Mouse (Mus musculus) heart, embryonic 11.5 days (tissue): ENCODE results near the gene Ndst4. TPM values are rescaled to one million over a fixed set of nuclear protein-coding genes. Genes with fewer than 3 reads are reported as not detected.

Source experiments
- ATAC-seq: fragments of 200-750 bp; cut with Nextera tagmentation; replicated peaks from 2 replicates; pipeline ENCODE4 v1.8.0; 2017; ENCODE audit warnings: moderate library complexity; ENCODE audit not compliant: insufficient number of reproducible peaks, low FRiP score, low TSS enrichment
- H3K27ac ChIP-seq: fragments of 300-500 bp; sonication (generic); 2 replicates; pipeline ENCODE4 v1.5.1; 2014; ENCODE audit warnings: mild to moderate bottlenecking, low read depth, low read length
- H3K27me3 ChIP-seq: fragments of 300-500 bp; sonication (generic); 2 replicates; pipeline ENCODE4 v1.6.1; 2014; ENCODE audit warnings: mild to moderate bottlenecking, low read length, mixed read lengths; ENCODE audit not compliant: control insufficient read depth, insufficient read depth
- H3K36me3 ChIP-seq: fragments of 300-500 bp; sonication (generic); 2 replicates; pipeline ENCODE4 v1.6.1; 2014; ENCODE audit warnings: mild to moderate bottlenecking, low read length, moderate library complexity, mixed read lengths; ENCODE audit not compliant: control insufficient read depth, insufficient read depth
- H3K4me1 ChIP-seq: fragments of 300-500 bp; sonication (generic); 2 replicates; pipeline ENCODE4 v1.6.1; 2014; ENCODE audit warnings: low read length; ENCODE audit not compliant: control insufficient read depth, insufficient read depth
- H3K4me2 ChIP-seq: fragments of 300-500 bp; sonication (generic); 2 replicates; pipeline ENCODE4 v1.6.1; 2014; ENCODE audit warnings: mild to moderate bottlenecking, moderate library complexity
- H3K4me3 ChIP-seq: fragments of 300-500 bp; sonication (generic); 2 replicates; pipeline ENCODE4 v1.5.1; 2014; ENCODE audit warnings: low read depth, low read length
- H3K9ac ChIP-seq: fragments of 300-500 bp; sonication (generic); 2 replicates; pipeline ENCODE4 v1.6.1; 2014; ENCODE audit warnings: mild to moderate bottlenecking, low read depth, low read length, moderate library complexity
- H3K9me3 ChIP-seq: fragments of 300-500 bp; sonication (generic); replicated peaks from 2 replicates; pipeline ENCODE4 v1.6.1; 2016; ENCODE audit warnings: low read length; ENCODE audit not compliant: control insufficient read depth
- WGBS: fragments of 180-500 bp; shearing (Covaris S2); extraction: QIAGEN DNeasy Blood & Tissue Kit; methylation state at CpG from one replicate; pipeline ENCODE4 v1.1.7; 2014; ENCODE audit not compliant: insufficient replicate concordance; 5-methylcytosine and 5-hydroxymethylcytosine counted together
- polyA plus RNA-seq: library from polyadenylated mRNA; unstranded; fragments of >200 nt; fragmentation: Nextera tagmentation; extraction: Ambion mirVana; gene quantifications from 2 replicates; pipeline ENCODE4 v1.2.1, GENCODE M21; 2014

Ndst4 gene
- polyA plus RNA-seq, 1 experiment from 2014 or later, result 0.93 TPM

DNA sequence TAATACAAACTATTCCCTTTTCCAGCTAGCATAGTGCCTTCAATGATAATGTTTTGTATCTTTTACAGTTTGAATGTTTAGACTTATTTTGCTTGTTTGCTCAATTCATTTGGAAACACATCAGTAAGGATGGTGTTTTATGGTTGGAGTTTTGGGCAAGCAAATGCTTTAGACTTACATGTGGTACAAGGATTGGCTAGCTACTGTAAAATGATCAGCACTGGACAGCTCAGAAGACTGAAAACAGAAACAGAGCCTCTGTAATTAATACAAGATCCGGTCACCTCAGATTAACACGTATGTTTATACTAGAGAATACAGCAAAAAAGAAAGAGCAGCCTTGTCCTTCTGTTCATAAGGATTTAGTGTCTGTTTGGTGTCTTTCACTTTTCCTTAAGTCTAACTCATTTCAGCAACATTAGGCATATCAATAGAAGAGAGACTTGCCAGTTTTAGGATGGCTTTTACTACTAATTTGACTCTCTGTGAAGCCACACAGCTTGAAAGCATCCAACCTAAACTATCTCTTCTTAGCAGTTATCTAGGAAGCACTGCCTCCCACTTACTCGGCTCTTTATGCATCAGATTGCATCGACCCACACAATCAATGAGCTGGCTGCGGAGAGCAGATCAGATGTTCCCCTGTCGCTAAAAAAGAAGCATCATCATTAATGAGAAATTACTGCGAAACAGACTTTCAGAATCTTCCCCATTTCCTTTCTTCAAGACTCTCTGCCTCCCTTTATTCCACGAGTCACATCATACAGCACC is 279.8 kb downstream of the Ndst4 start:
- Histone ChIP-seq H3K4me1 (no peaks in the 10 kb centered on the region), H3K9me3 (no peaks in the 10 kb centered on the region), H3K9ac (no peak overlapping the region), H3K27ac (no peak overlapping the region), H3K4me3 (no peak overlapping the region), H3K27me3 (no peaks in the 10 kb centered on the region), H3K36me3 (no peaks in the 10 kb centered on the region), H3K4me2 (no peak overlapping the region)
- WGBS, result 63% methylated on average over 8 of the region's 8 CpGs
- ATAC-seq, result no peak

DNA sequence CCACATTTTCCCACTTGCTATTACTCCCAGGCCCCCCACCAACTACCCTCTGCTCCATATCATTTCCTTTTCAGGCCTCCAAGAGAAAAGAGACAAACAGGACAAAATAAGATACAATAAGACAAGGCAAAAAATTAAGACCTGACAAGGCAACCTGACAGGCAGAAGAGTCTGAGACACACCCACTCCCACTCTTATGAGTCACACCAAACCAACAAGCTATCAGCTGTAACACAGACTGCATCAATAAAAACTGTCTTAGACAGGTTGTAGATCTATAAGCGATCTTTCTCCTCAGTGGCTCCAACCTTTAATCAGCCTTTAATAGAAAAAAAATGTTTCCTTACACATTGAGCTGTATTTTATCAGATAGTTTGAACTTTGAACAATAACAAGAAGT is 280.7 kb downstream of the Ndst4 start:
- Histone ChIP-seq H3K4me1 (no peaks in the 10 kb centered on the region), H3K27me3 (no peaks in the 10 kb centered on the region), H3K4me3 (no peak overlapping the region), H3K36me3 (no peaks in the 10 kb centered on the region), H3K9me3 (no peaks in the 10 kb centered on the region), H3K4me2 (no peak overlapping the region), H3K27ac (no peak overlapping the region), H3K9ac (no peak overlapping the region)
- ATAC-seq, result no peak
- WGBS, result 72% methylated on average over 1 of the region's 1 CpGs

DNA sequence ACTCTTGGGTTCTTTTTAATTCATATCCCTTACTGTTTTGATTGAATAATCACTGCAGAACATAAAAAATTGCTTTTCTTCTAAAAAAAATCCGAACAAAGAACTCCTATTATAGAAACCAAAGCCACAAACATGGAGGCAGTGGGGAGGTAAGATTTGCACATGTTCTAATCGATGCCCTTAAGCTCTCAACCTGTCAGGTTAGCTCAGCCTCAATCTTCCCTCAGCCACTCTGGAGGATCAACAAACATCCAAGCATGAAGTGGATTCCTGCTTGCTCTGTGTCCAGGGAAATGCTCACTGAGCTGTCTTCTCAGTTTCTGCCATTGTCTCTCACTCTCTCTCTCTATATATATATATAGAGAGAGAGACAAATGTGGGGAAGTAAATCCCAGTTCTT is 283.7 kb downstream of the Ndst4 start:
- no peak for ATAC-seq
- Histone ChIP-seq H3K9ac (no peak overlapping the region), H3K27ac (no peak overlapping the region), H3K4me1 (no peaks in the 10 kb centered on the region), H3K36me3 (no peaks in the 10 kb centered on the region), H3K27me3 (no peaks in the 10 kb centered on the region), H3K4me3 (no peak overlapping the region), H3K9me3 (no peaks in the 10 kb centered on the region), H3K4me2 (no peak overlapping the region)
- 67% methylated on average over 2 of the region's 2 CpGs for WGBS

DNA sequence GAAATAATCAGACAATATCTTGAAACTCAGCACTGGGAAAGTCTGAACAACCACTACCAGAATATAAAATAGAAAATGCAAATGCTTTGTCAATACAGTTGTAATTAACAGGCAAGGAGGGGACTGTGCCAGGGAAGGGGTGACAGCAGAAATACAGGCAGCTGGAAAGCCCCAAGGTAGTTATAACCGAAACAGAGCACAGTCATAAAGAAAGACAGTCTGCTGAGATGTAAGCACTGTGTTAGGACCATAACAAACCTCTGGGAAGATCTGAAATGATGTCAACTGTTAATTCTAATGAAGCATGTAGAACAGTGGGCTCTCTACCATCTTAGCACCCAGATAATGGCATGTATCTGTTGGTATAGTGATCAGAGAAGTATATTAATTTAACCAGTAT is 287.1 kb downstream of the Ndst4 start:
- Histone ChIP-seq H3K4me2 (no peak overlapping the region), H3K9ac (no peak overlapping the region), H3K4me3 (no peak overlapping the region), H3K27me3 (no peaks in the 10 kb centered on the region), H3K4me1 (no peaks in the 10 kb centered on the region), H3K27ac (no peak overlapping the region), H3K36me3 (no peaks in the 10 kb centered on the region), H3K9me3 (no peaks in the 10 kb centered on the region)
- WGBS, result 80% methylated on average over 1 of the region's 1 CpGs
- no peak for ATAC-seq

- no peak overlapping the region for H3K4me3 ChIP-seq
- no peak for ATAC-seq
- H3K4me1 ChIP-seq, result no peaks in the 10 kb centered on the region
- H3K27me3 ChIP-seq, result no peaks in the 10 kb centered on the region
- H3K9ac ChIP-seq, result no peak overlapping the region
- H3K36me3 ChIP-seq, result no peaks in the 10 kb centered on the region
- no peak overlapping the region for H3K4me2 ChIP-seq
- H3K27ac ChIP-seq, result no peak overlapping the region
- WGBS, result 91% methylated on average over 2 of the region's 2 CpGs
- no peaks in the 10 kb centered on the region for H3K9me3 ChIP-seq
Observed at GRCm38 (mm10) chr3:125722953-125723352, 319.1 kb downstream of the Ndst4 start.

- H3K36me3 ChIP-seq, result no peaks in the 10 kb centered on the region
- no peak overlapping the region for H3K27ac ChIP-seq
- no peaks in the 10 kb centered on the region for H3K27me3 ChIP-seq
- WGBS, result 45% methylated on average over 2 of the region's 2 CpGs
- no peak overlapping the region for H3K9ac ChIP-seq
- H3K4me1 ChIP-seq, result no peaks in the 10 kb centered on the region
- no peak overlapping the region for H3K4me2 ChIP-seq
- no peak for ATAC-seq
- no peaks in the 10 kb centered on the region for H3K9me3 ChIP-seq
- H3K4me3 ChIP-seq, result no peak overlapping the region
Observed at GRCm38 (mm10) chr3:125734945-125735344, 331.1 kb downstream of the Ndst4 start.

- WGBS, result 74% methylated on average over 3 of the region's 3 CpGs
- no peak overlapping the region for H3K27ac ChIP-seq
- no peak overlapping the region for H3K4me3 ChIP-seq
- H3K4me2 ChIP-seq, result no peak overlapping the region
- ATAC-seq, result no peak
- H3K4me1 ChIP-seq, result no peaks in the 10 kb centered on the region
- no peak overlapping the region for H3K9ac ChIP-seq
- no peaks in the 10 kb centered on the region for H3K9me3 ChIP-seq
- no peaks in the 10 kb centered on the region for H3K27me3 ChIP-seq
- no peaks in the 10 kb centered on the region for H3K36me3 ChIP-seq
Observed at GRCm38 (mm10) chr3:125744468-125745141, 340.7 kb downstream of the Ndst4 start.

DNA sequence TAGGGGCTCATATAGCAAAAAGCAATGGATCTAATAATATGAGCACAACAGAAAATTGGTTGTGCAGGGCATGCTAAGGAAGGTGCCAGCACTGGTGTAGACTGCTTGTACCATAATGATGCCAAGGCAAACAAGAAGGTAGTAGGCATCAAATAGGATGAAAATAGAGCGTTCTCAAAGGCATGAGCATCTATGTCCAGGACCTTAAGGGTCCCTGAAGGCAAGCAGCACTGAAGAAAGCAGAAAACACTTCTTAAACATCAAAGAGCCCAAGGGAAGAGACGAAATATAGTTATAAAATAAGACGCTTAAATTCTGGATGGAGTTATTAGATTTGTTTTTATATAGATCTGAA is 341.2 kb downstream of the Ndst4 start:
- ATAC-seq, result no peak
- WGBS, result 71% methylated on average over 3 of the region's 3 CpGs
- no peaks in the 10 kb centered on the region for H3K9me3 ChIP-seq
- no peak overlapping the region for H3K9ac ChIP-seq
- H3K4me1 ChIP-seq, result no peaks in the 10 kb centered on the region
- no peak overlapping the region for H3K27ac ChIP-seq
- H3K4me3 ChIP-seq, result no peak overlapping the region
- H3K36me3 ChIP-seq, result no peaks in the 10 kb centered on the region
- H3K4me2 ChIP-seq, result no peak overlapping the region
- H3K27me3 ChIP-seq, result no peaks in the 10 kb centered on the region

GRCm38 (mm10) chr3:125746367-125746766 is 342.5 kb downstream of the Ndst4 start:
- no peaks in the 10 kb centered on the region for H3K4me1 ChIP-seq
- no peak for ATAC-seq
- H3K27me3 ChIP-seq, result no peaks in the 10 kb centered on the region
- H3K9ac ChIP-seq, result no peak overlapping the region
- no peak overlapping the region for H3K4me3 ChIP-seq
- no peaks in the 10 kb centered on the region for H3K36me3 ChIP-seq
- H3K27ac ChIP-seq, result no peak overlapping the region
- no peak overlapping the region for H3K4me2 ChIP-seq
- no peaks in the 10 kb centered on the region for H3K9me3 ChIP-seq
- 68% methylated on average over 3 of the region's 3 CpGs for WGBS
